Mouse (Mus musculus) cerebellum, adult 9-11 months (tissue): ENCODE measurements around the gene Dlg2.
"Not testable (repeated sequence)": the region's sequence is repeated elsewhere in the genome, so short reads cannot be mapped to it uniquely, and the experiment has no call there.

Source experiments
- DNase-seq: peaks from one replicate; pipeline ENCODE4 v3.0.0; 2022

Dlg2 gene

DNA sequence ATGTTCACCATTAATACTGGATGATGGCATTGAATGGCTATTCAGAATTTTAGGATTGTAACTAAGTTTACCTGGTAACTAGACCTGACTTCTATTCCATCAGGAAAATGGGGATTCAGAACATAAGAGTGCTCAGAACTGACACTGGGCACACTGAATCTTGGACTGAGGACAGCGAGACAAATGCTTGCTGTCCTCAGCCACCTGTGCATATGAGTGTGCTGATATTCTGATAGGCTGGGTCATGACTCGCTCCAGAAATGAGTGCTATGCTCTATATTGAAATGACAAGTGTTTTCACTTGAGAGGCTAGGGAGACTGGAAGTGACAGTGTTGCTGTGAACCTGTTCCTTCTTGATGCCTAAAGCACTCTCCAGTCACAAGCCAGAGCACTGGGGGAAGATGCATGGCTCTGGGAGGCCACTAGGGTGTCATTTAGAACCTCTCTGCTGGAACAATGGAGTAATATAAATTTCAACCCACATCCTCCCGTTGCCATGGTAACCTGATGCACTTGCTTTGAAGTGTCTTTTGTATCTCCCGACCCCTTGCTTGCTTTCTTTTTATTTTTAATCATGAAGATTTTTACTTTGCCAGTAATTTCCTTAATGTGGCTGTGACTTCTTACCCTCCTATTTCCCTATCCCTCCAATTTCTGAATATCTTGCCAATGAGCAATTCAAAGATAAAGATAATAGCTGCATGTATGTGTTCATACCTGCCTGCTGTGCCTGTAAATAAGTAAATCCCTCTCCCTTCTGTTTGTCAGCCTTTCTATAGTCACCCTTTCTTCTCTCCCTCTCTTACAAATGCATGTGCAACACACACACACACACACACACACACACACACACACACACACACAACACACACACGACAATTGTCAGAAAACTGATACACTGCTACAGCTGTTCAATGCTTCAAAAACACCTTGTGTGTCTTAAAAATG, 367.1 kb downstream of the Dlg2 start:
- DNase-seq = peak; percentile 12

DNA sequence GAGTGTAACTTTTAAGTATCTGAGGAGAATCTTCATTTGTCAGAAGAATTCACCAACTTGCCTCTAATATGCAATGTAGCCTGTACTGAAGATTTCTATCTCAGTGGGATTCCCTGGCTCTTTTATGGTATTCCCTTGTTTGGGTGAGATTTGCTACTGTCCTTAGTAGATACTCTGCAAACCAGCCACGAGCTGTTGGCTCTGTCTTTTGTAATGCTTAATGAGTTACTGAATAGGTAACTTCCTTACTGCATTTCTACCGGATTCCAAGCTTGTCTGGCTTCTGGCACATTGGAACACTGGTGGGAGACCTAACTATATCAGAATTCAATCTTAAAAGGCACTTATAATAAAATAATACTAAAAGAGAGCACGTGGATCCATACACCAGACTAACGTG, 400.3 kb downstream of the Dlg2 start:
- DNase-seq = not testable (repeated sequence)

DNA sequence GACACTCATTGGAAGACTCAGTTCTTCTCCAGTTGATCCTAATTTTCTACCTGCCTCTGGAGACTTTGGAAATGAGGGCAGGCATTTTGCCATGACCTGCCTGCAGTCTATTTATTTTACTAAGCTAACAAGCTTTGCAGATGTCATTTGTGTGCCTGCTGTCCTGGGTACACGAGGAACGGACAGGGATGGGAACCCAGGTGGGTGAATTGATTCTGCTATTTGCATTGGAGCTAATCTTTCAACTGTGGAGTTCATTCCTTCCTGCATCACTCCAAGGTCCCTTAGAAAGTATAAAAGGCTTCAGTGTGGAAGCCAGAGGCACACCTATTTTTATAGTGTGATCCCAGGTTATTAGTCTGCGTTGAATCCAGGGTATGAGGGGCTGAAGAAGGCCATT, 406.3 kb downstream of the Dlg2 start:
- peak; percentile 16 for DNase-seq

DNA sequence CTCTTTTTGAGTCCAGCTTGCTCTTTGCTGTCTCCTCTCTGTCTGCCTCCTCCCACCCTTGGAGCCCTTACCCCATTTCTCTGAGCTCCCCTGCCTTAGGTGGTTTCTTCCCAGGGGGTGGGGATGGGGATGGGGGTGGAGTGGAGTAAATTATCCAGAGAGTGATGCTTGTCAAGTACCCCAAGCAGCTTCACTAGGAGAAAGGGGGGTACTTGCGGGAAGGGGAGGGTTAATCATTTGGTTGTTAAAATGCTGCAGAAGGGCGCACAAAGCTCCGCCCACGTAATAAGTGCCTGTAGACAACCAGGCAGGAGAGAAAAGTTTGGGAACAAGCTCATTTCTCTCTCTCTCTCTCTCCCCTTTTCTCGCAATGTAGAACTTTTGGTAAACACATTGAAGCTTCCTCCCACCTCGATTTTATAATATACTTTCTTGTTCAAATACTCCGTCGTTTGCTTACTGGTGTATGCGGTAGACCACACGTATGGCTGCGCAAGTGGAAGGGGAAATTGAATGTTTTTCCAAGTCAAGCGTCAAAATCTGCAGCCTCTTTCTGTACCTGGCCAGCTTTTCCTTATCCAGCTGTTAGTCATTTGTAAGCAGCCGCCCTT, 410.0 kb downstream of the Dlg2 start:
- no peak for DNase-seq

DNA sequence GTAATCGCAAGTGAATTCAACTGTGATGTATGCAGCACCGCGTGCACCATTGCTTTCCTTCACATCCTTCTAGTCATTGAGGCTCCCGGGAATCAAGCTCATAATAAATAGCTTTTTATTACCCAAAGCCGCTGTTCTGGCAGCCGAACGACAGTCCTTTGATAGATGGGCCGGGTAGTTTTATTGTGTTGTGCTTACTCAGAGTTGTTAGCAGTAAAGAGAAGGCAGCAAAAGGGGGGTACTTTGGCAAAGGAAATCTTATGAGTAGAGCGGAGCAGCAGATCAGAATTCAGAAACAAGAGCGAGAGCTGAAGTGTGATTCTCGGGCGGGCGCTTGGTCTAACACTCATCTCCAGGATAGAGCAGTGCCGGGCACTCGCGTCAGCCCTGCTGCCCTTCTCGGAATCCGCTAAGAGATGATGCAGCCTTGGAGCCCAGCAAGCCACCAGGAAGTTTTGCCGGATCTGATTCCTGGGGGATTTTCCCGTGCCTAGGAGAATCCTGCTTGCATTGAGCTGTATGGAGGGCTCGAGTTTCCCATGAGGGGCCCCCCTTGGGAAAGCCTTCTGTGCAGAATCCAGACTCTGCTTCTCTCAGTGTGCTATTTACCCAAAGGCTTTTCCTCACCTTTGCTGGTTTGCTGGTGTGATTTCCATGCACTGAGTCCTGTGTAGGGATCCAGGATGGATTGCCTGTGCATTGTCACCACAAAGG, 410.7 kb downstream of the Dlg2 start:
- peak; percentile 27 for DNase-seq

DNA sequence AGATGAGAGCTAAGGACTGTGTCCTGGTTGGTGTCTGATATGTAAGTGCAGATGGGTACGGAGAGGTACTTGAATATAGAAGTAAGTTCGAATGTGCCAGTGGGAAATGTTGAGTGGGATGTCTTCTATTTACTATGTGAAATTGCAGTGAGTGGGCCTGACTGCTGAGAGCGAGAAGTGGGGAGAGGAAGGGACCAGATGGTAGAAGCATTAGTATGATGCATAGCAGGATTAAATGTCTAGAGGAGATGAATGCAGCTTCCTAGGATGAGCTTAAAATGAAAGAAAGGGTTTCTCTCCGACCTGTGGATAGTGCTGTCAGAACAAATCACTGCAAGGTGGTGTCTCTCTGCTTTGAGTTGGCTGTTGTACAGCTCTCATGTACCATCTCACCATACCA, 451.0 kb downstream of the Dlg2 start:
- DNase-seq = peak; percentile 5

DNA sequence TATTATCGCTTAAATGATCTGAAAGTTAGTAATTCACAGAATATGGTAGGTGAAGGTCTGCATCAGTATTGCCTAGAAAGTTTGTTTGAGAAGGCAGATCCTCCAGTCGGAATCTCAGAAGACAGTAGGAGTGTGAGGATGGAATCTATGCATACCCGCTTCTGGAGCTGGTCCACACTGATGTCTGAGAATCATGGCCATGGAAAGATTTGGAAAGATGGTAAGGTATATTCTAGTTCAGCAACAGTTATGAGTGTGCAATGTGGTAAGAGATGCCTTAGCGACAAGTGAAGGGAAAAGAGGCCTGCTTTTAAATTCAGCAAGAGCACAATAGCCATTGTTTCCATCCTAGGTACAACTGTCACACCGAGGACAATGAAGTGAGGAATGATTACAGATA, 464.3 kb downstream of the Dlg2 start:
- DNase-seq = no peak

DNA sequence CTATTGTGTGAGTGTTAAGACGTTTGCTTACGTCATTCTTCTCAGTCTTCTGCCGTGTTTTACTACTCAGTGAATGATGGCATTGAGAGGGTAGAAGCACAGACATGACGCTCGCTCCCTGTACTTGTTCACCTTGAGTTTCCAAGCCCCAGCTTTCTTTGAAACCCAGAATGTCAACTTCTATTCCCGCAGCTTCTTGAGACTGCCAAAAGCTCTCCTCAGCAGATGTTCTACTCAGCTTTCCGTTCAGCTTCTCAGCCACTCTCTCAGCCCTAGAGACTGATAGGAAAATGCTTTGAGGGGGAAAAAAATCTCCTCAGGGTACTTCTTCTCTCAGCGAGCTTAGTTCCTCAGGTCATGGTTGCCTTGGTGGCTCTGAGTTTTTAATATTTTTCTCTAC, 470.6 kb downstream of the Dlg2 start:
- no peak for DNase-seq

DNA sequence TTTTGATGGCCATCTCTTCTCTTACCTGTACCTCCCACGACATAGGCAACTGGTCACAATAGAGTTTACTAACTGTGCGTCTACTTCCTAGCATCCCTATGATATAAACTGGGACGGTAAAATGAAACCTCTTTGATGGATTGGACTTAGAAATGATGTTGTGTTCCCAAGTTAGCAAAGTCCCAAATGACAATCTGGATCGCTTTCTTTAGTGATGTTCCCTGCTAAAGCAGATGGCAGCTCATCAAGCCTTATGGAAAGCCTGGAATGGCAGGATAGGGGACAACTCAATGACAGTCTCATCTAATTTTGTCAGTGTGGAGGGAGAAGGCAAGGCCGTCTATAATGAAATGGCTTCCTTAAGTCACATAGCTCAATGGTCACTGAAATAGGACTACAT, 472.7 kb downstream of the Dlg2 start:
- no peak for DNase-seq

DNA sequence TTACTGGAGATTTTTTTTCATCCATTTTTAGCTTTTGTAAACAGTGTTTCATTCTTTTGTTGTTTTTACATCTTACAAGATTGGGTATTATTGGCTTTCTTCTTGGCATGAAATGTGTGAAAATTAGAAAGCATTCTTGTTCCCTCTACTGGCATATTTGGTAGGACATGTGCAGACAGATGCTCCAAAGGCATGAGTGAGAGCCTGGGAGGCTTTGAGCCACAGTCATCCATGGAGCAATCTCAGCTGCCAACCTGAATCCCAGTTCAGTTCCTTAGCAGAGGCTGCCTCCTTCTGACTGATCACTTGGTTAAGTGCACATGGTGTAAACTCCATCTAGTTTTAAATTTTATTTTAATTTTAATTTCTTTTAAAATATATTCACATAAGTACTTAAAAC, 500.8 kb downstream of the Dlg2 start:
- no peak for DNase-seq

DNA sequence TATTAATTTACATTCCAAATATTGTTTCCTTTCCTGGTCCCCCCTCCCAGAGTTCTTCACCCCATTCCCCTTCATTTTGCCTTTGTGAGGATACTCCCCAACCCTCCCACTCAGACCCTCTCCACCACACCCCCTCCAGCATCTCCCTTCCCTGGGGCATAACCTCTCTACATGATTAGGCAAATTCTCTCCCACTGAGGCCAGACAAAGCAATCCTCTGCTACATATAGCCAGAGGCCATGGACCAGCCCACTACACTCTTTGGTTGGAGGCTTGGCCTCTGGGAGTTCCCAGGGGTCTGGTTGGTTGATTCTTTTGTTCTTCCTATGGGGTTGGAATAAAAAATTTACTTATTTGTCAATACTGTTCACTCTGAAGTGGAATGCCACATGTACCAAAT, 505.6 kb downstream of the Dlg2 start:
- DNase-seq = no peak

DNA sequence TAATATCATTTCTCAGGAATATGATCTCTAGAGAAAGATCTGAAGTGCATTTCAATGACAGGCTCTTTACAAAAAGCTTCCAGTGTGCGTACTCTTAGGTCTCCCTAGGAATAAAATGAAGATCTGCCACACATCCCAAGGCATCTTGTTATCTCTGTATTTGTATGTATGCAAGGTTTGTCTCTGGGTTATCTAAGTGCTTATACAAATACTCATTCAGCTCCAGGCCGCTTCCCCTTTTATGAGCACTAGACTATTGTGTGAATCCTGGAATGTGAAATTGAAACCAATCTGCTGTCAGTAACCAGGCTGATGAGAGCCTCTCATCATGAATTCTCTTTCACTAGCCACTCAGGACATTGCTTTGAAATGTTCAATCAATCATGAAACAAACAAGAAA, 534.2 kb downstream of the Dlg2 start:
- no peak for DNase-seq

DNA sequence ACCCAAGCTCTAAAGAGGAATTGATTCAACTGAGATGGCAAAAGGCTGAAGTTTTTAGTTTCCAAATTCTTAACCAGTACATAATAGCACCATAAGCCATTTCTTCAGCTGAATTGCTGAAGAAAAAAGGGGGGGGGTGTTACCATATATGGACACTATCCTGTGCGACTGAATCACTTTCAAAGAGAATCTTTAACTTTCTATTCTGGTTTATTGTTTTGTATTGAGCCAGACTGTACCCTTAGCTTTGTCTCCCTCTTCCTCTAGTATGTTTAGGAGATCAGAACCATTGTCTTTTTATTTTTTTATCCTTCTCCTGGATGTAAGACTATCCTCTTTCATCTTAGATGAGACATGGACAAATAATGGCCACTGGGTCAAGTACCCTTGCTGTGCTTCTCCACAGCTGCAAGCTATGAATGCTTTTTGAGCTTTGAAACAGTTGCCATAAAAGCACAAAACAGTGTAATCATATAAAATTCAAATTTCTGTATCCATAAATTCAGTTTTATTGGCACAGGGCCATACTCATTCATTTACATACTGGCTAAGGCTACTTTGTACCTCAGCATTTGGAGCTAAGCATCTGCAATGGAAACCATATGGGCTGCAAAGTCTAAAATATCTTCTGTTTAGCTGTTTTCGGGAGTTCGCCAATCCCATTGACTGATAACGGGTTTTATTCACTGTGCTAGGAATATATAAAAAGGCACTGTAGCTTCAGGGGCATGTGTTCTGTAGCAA, 568.7 kb downstream of the Dlg2 start:
- no peak for DNase-seq

DNA sequence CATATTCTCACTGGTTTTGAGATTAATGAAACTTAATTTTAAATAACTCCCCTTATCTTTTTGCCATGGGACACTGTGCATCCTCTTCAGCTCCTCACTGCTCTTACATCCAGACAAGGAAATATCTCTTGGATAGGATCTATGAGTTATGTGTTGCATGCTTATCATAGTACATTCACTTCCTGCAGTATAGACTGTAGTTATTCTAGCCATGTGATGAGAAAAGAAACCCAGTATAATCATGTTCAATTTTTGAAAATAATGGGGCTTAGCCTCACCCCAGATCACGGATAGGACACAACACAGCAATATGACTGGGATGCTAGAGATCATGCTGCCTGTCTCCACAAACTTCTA, 569.2 kb downstream of the Dlg2 start:
- no peak for DNase-seq

DNA sequence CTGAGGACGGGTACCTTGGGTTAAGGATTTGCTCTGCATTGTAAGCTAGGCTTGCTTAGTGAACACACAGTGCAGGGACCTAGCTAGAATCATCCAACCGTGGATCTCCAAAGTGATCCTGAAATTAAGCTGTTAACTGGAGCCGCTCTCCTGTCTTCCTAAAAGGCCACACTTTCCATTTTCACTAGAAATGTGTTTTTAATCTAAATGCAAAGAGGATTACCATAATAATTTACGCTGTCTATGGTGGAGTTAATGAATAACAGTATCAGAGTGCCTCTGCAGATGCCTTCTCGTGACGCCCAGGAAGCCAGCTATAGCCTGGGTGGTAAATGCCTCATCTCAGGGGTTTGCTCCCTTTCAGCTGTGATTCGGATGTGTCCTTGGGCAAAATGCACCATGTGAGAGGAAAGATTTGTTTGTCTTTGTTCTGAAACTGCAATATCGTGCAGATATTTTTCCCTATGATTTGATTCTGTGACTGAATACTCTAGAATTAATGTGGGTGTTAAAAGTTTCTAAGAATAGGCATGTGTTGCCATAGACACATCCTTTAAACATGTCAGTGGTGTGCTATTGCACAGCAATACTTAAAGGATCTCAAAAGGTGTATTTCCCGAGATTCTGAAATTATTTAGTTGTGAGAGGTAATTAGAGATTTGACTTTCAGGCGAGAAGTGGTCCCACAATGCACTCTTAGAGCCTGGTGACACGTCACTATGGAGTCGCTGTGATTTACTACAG, 587.0 kb downstream of the Dlg2 start:
- no peak for DNase-seq

DNA sequence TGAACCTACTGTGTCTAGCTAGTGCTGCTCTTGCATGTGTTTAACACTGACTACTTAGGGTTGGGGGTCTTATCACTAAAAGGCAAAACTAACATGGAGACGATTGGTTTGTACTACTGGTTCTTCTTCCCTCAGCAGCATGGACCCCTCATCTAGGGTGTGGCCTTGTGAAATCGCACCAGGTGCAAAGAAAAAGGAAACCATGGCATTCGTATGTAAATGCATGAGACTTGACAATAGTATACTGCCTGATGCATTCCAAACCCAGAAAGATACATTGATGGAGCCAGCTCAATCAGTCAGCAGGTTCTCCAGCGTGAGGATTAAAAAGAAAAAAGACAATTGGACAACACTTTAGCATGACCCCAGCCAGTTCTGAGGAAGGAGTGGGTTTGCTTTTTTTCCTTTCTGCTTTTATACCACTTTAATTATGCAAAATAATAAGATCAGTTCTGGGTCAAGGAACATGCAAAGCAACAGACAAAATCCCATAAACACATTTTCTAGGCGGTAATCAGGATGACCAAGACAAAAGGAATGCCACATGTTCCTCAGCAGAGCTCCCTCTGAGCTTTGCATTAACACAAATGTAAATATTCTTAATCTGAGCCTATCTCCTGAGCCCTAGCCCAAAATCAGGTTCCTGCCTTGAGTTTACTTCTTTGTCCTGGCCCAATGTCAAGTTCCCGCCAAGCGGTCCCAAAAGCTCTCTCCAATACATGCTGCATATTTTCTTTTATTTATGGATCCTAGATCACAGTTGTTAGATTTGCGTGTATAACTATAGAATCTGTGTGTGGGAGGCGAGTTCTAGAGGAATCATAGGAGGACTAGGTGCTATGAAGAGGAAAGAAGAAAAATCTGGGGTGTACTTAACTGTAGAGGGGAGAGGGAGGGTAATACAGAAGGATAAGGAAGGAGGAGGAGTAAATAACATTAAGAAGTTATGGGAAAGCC, 595.6 kb downstream of the Dlg2 start:
- no peak for DNase-seq

DNA sequence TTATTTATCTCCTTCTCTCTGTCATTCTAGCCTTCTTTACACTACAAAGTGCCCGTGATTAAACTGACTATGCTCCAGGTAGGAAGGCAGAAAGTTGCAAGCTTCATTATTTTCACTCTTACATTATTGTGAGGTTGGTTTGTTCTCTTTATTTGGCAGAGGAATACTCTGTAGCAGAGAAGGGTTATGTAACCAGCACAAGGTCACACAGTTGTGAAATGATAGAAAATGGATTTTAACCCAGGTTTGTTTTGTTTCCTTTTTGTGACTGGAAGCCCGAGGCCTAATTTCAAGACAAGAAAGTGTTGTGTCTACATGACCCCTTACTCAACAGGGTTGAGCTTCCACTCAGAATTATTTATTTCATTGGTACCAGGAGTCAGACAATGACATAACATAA, 609.6 kb downstream of the Dlg2 start:
- DNase-seq = no peak

DNA sequence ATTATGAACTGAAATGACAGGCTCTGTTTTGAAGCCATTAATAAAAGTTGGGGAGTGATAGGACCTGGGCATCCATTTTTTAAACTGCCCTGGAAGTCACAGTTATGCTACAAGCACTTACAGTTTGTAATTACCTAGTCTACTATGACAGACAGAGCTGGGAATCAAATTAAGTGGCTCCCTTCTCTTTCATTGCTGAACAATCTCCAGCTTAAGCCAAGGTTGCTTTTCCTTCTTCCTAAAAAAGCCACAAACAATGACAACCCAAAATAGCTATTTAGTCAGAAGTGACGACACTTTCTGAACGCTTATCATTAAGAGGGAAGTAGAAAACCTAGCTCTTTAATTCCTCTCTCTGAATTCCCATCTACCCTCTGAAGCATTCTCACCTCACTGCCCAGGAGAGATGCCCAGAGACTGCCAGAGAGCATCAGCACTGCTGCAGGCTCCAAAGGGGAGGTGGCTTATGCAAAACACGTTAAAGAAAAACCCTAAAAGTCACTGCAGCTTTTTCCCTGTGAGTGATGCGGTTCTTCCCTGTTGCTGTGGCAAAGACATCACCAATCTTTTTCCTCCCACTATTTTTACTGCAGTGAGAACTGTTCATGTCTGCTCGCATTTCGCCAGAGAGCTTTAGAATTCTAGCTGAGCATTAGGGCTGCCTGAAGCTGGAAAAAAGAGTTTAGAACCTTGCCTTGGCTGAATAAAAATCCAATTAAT, 612.9 kb downstream of the Dlg2 start:
- no peak for DNase-seq

DNA sequence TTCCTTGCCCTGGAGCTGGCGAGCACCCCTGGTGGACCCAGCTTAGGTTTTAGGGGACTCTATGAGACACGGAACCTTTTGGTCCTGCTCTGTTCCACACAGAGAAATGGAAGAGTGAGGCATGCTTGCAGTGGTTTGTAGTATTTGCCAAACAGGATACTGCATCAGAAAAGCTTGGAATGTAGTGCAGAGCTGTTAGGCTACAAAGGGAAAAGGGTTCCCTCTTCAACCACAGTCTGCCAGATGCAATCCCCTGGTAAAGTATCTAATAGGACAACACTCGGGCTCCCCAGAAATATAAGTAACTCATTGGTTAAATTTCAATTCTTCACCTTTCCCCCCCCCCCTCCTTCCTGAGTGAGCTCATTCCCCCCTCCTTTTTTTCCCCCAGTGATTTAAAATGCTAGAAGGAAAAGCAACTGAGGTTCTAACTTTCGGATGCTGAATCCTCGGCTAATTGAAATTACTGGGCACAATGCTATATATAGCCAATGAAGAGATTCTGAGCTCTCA, 613.9 kb downstream of the Dlg2 start:
- DNase-seq = no peak
